Mouse (Mus musculus): ENCODE data around the gene Fat3. TPM values are rescaled to one million over a fixed set of nuclear protein-coding genes. Genes with fewer than 3 reads are reported as not detected.

Fat3 gene
- total RNA-seq, 2 experiments from 2014 or later, result 66.0 to 81.2 TPM

GRCm38 (mm10) chr9:15939594-15939993 is 561.5 kb downstream of the Fat3 start:
- intact Hi-C loops (cut with DNase I), result no loop called here

DNA sequence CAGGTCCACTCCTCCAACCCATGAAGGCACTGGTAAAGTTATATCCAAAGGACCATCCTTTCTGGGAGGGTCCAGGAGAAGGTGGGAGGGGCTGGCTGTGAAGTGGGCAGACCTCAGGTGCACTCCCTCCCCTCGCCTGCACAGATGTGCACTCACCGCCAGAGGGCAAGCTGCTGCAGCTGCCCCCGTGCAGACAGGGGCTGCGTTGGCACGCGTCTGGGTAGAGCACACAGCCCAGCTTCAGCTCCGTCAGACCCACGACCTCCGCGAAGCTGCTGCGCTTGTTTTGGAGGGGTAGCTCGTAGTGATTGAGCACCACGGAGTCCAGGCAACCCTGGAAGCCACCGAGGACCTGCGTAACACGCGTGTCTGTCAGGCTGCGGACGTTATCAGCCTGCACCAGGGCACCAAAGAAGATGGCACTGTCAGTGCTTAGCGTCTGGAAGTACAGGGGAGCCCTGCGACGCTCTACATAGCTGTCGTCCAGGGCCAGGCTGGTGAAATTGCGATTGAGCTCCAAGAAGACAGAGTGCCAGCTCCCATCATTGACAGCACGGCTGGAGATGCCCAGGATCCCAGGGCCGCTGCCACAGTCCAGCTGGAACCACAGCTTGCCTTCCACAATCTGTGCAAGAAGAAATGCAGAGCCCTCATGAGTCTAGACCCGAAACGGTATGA is 563.1 kb downstream of the Fat3 start:
- intact Hi-C loops (cut with DNase I), result no loop called here

More at GRCm38 (mm10) chr9:15939594-15939993, 561.5 kb downstream of the Fat3 start:
- DNase-seq (ENCODE audit: low spot score in 2 of 2), result no peak

GRCm38 (mm10) chr9:15930928-15931443 is 570.1 kb downstream of the Fat3 start:
- intact Hi-C loops (cut with DNase I), result no loop called here
- DNase-seq (ENCODE audit: low spot score in 2 of 2), result peak in 1 of 2 experiments; percentile 46

More for the DNA sequence above, 563.1 kb downstream of the Fat3 start:
- no peak for DNase-seq (ENCODE audit: low spot score in 2 of 2)

DNA sequence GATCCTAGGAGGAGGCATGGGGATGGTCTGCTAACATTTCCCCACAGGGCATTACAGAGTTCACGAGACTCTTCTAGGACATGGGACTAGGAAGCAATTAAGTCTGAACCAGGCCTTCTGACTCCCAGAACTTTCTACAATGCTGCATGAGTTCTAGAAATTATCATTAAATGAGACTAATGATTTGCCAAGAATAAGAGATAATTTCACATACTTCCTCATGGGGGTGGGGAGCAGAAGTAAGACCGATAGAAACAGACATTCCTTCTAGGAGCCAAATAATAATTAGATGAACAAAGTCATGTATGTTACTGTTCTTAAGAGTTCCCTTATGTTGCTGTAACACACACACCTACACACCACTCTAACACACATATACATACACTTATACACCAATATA is 572.8 kb downstream of the Fat3 start:
- no peak for DNase-seq (ENCODE audit: low spot score in 2 of 2)
- intact Hi-C loops (cut with DNase I), result no loop called here

DNA sequence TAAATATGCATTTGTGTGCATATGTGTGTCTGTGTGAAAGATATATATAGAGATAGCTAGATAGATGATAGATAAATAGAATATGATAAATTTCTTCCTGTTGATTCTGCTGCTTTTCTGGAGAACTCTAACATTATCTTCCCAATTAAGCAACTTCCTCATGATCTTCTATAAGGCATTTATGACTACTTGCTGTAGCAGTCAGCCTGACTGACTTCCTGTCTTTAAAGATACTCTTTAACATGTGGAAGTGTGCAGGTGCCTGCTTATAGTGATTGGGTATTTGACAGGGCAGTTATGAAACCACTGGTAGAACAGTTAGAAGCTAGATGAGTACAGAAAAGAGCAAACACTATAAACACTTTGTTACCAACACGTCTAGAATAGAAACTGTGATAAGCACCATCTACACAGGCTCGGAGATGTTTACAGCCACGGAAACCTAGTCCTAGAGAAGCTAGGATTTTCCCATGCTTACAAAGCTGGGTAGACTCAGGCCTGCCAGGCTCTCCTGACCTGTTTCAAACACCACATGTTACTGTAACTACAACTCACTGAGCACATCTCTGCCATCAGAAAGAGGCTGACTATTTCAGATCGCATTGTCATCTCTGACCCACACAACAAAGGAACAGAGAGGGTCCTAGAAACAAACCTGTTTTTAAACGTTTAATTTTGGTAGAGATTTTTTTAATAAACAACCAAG is 573.6 kb downstream of the Fat3 start:
- intact Hi-C loops (cut with DNase I), result no loop called here
- DNase-seq (ENCODE audit: low spot score in 2 of 2), result no peak

GRCm38 (mm10) chr9:15925237-15925636 is 575.8 kb downstream of the Fat3 start:
- intact Hi-C loops (cut with DNase I), result no loop called here
- DNase-seq (ENCODE audit: low spot score in 2 of 2), result no peak

GRCm38 (mm10) chr9:15920271-15920670 is 580.8 kb downstream of the Fat3 start:
- DNase-seq (ENCODE audit: low spot score in 2 of 2), result no peak
- intact Hi-C loops (cut with DNase I), result no loop called here

DNA sequence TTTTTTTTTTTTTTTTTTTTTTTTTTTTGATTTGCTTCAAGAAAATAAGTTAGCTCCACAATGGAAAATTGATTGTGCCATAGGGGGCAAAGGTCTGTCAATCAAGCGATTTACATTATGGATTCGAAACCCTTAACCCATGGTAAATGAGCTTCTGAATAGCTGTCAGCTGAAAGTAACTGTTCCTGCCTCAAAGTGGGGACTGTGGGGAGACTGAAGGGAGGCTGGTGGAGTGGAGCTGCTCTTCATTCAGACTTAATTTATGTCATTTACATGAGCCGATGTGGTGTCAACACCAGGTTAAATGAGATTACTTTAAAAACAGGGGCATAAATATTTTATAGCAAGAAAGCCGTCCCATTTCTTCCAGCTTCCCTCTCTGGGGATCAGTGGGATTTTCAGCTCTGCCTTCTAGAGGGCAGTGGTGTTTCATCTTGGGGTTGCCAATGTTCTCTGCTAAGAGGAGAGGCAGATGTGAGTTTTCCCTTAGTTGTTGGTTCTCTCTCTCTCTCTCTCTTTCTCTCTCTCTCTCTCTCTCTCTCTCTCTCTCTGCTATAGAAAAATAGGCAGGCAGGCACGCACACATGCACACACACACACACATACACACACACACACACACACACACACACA is 581.6 kb downstream of the Fat3 start:
- intact Hi-C loops (cut with DNase I), result no loop called here
- DNase-seq (ENCODE audit: low spot score in 2 of 2), result peak in 1 of 2 experiments; percentile 31

GRCm38 (mm10) chr9:15916600-15916999 is 584.5 kb downstream of the Fat3 start:
- intact Hi-C loops (cut with DNase I), result no loop called here
- no peak for DNase-seq (ENCODE audit: low spot score in 2 of 2)

- no peak for DNase-seq (ENCODE audit: low spot score in 2 of 2)
- intact Hi-C loops (cut with DNase I), result no loop called here
Observed at GRCm38 (mm10) chr9:15912735-15913134, 588.4 kb downstream of the Fat3 start.

DNA sequence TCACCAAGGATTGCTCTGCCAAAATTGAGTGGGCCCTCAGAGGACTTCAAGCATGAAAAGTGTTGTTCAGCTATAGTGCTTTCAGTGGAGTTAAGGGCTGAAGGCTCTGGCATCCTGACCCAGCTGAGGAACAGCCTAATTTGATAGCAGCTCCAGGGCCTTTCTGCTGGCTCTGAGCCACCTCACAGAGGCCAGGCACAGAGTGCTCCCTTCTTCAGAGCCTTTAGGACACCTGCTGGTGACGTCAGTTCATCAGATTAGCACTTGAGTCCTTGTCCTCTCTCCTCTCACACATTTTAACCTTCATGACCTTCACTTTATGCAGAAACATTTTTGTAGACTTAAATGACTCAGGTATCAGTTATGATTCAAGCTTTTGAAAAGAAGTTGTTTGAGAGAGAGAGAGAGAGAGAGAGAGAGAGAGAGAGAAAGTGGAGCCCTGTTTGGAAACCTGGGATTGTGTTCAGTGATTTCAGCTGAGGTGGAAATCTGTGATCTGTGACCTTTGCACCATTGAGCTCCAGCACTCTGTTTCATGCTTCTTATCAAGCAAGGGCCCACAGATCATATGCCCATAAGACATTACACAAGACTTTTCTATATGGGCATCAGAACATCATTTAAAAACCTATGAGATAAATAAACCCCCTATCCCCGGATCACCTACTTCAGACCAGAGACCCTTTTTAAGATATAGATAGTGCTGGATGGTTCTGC is 591.5 kb downstream of the Fat3 start:
- no peak for DNase-seq (ENCODE audit: low spot score in 2 of 2)
- intact Hi-C loops (cut with DNase I), result no loop called here

DNA sequence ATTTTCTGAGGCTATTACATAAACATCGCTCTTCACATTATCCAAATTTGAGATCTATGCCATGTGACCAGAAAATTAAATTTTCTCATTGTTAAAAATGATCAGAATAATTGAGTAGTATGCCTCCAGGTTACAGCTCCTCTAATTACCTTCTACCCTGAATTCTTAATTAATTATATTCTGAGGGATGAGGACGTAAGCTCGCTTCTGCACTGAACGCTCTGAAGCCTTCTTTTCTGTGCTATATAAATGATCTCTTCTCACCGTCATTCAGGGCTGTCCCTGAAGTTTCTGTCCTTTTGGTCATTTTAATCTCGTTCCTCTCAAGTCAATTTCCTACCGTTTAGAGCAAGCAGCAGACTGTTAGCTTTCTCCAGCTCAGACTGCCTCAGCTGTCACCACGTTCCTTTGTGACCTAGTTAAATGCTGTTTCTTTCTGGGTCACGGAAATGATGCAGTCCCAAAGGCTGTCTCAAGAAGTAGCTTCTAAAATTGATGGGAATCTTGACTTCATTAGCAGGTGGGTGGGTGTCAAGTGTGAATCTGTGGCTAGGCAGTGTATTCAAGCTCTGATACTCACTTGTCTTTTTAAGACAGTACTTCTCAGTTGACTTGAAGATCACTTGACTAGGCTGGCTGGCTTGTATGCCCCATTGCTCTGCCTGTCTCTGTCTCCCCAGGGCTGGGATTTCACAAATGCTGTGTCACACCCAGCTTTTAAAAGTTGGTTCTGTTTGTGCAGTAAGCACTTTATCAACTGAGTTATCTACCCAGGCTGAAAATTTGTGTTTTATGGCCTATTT is 596.9 kb downstream of the Fat3 start:
- DNase-seq (ENCODE audit: low spot score in 2 of 2), result peak in 1 of 2 experiments; percentile 60
- intact Hi-C loops (cut with DNase I), result no loop called here

GRCm38 (mm10) chr9:15898112-15898511 is 603.0 kb downstream of the Fat3 start:
- intact Hi-C loops (cut with DNase I), result no loop called here
- DNase-seq (ENCODE audit: low spot score in 2 of 2), result no peak

DNA sequence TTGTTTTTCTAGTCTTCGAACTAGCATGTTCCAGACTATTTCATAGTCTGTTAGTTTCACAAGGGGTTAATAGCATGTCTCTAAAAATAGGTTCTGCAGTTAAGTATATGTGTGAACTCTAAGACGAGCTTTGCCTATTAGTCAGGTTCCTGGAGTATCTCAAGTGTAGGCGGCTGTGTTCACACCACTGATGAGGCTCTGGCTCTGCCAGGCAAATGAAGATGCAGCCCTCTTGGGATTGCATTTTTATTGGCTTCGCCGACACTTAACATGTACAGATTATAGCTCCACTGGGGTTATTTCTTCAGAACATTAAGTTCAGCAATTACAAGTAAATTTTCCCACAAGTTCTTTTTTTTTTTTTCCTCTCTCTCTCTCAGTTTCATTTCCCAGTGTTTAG is 614.3 kb downstream of the Fat3 start:
- DNase-seq (ENCODE audit: low spot score in 2 of 2), result peak; percentile 19 to 50
- intact Hi-C loops (cut with DNase I), result no loop called here

GRCm38 (mm10) chr9:15880754-15881153 is 620.3 kb downstream of the Fat3 start:
- DNase-seq (ENCODE audit: low spot score in 2 of 2), result no peak
- intact Hi-C loops (cut with DNase I), result loop anchor here (1.0 to 5.0 kb wide), 2 partner anchors 133 to 195 kb away; no protein-coding TSS in a partner anchor

DNA sequence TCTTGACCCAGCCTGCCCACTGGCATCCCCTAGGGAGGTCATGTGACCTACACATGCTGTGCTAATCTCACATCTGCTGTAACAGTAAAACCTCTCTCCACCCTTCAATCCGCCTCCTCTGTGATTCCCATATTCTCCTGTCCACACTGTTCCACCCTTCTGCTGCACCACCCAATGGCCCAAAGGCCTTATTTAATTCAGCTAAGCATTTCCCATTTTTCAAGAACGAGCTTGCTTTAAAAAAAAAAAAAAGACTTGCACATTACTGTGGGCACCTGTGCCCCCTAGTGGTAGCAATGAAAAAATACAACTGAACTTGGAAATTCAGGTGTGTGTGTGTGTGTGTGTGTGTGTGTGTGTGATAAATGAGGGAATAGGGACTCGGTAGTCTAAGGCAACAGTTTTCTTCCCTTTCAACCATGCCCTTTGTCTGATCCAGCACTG is 620.9 kb downstream of the Fat3 start:
- intact Hi-C loops (cut with DNase I), result loop anchor here (1.0 to 5.0 kb wide), 2 partner anchors 133 to 195 kb away; no protein-coding TSS in a partner anchor
- peak in 1 of 2 experiments; percentile 19 for DNase-seq (ENCODE audit: low spot score in 2 of 2)

GRCm38 (mm10) chr9:15874506-15875160 is 626.5 kb downstream of the Fat3 start, which contains the start of gene Mtnr1b:
Gene Mtnr1b, minus strand, starts transcription at chr9:15874556.
- no peak for DNase-seq (ENCODE audit: low spot score in 2 of 2)
- intact Hi-C loops (cut with DNase I), result loop anchor here (5.0 to 10.0 kb wide), 2 partner anchors 122 to 380 kb away; partner anchors contain the start of gene Smco4

- intact Hi-C loops (cut with DNase I), result loop anchor here (5.0 to 10.0 kb wide), 2 partner anchors 118 to 375 kb away; partner anchors contain the start of gene Smco4
- DNase-seq (ENCODE audit: low spot score in 2 of 2), result no peak
Observed at GRCm38 (mm10) chr9:15870013-15870412, 631.1 kb downstream of the Fat3 start.
